Mouse (Mus musculus) CH12.LX (cell line): Measurements from ENCODE around the gene Tpcn1.

ENCODE experiments used
- CTCF ChIP-seq, 2 experiments: IDR thresholded peaks in 1 of 2; conservative IDR thresholded peaks in 1 of 2; 2 replicates each; pipeline ENCODE4 v1.5.1; 2011 to 2012; ENCODE audit warnings: low read depth in 2 of 2, low read length in 2 of 2, improper control_type of control experiment in 1 of 2, inconsistent platforms in 1 of 2, mild to moderate bottlenecking in 1 of 2, moderate library complexity in 1 of 2
- ELF1 ChIP-seq: IDR thresholded peaks from 2 replicates; pipeline ENCODE4 v1.6.1; 2014; ENCODE audit warnings: low read depth, mild to moderate bottlenecking, inconsistent platforms, low read length, improper control_type of control experiment
- HCFC1 ChIP-seq: IDR thresholded peaks from 2 replicates; pipeline ENCODE4 v1.6.1; 2012; ENCODE audit warnings: low read depth, mild to moderate bottlenecking, inconsistent platforms, low read length, improper control_type of control experiment
- IRF4 ChIP-seq: IDR thresholded peaks from 2 replicates; pipeline ENCODE4 v1.6.1; 2014; ENCODE audit warnings: low read depth, mild to moderate bottlenecking, inconsistent platforms, low read length, improper control_type of control experiment
- JUND ChIP-seq: conservative IDR thresholded peaks from 2 replicates; pipeline ENCODE4 v1.6.1; 2011; ENCODE audit warnings: low read depth, low read length, improper control_type of control experiment
- MAX ChIP-seq: IDR thresholded peaks from 2 replicates; pipeline ENCODE4 v1.6.1; 2011; ENCODE audit warnings: low read length, improper control_type of control experiment
- MYC ChIP-seq: IDR thresholded peaks from 2 replicates; pipeline ENCODE4 v1.6.1; 2011; ENCODE audit warnings: low read depth, mild to moderate bottlenecking, improper control_type of control experiment, low read length
- NRF1 ChIP-seq: IDR thresholded peaks from 2 replicates; pipeline ENCODE4 v1.6.1; 2014; ENCODE audit warnings: low read depth, mild to moderate bottlenecking, inconsistent platforms, low read length, improper control_type of control experiment, moderate library complexity
- POLR2A ChIP-seq: IDR thresholded peaks from 2 replicates; pipeline ENCODE4 v1.6.1; 2011; ENCODE audit warnings: low read depth, mild to moderate bottlenecking, improper control_type of control experiment, low read length
- RAD21 ChIP-seq: IDR thresholded peaks from 2 replicates; pipeline ENCODE4 v1.6.1; 2011; ENCODE audit warnings: low read depth, mild to moderate bottlenecking, low read length, improper control_type of control experiment, moderate library complexity
- USF1 ChIP-seq: IDR thresholded peaks from 2 replicates; pipeline ENCODE4 v1.6.1; 2014; ENCODE audit warnings: low read depth, mild to moderate bottlenecking, inconsistent platforms, low read length, improper control_type of control experiment
- ZKSCAN1 ChIP-seq: IDR thresholded peaks from 2 replicates; pipeline ENCODE4 v1.6.1; 2012; ENCODE audit warnings: low read depth, inconsistent platforms, low read length, improper control_type of control experiment, borderline replicate concordance
- ZNF384 ChIP-seq: IDR thresholded peaks from 2 replicates; pipeline ENCODE4 v1.6.1; 2012; ENCODE audit warnings: low read depth, low read length, improper control_type of control experiment, inconsistent platforms

GRCm38 (mm10) chr5:120618778-120619177, 30.3 kb upstream of the Tpcn1 start:
- TF ChIP-seq CTCF (conservative IDR thresholded peaks at IDR 0.05 in 1 of 2, IDR thresholded peaks at IDR 0.05 in 1 of 2; ENCODE audit: low read depth in 2 of 2, low read length in 2 of 2), result no peak
- TF ChIP-seq MYC, result no peak
- no peak for TF ChIP-seq POLR2A
- no peak for TF ChIP-seq ZKSCAN1
- TF ChIP-seq NRF1, result no peak
- TF ChIP-seq HCFC1, result no peak
- no peak for TF ChIP-seq RAD21
- TF ChIP-seq USF1, result no peak
- no peak for TF ChIP-seq ZNF384
- TF ChIP-seq MAX, result no peak
- TF ChIP-seq IRF4, result no peak
- TF ChIP-seq ELF1, result no peak
- TF ChIP-seq JUND, result no peak
